Mouse (Mus musculus) neural tube, embryonic 12.5 days (tissue): ENCODE measurements at regions not wholly inside any gene's neighbourhood (a gene's known extent, or its start where the extent isn't known, plus 50 kb on each side); places are given as distances from the start of the nearest gene placed in this dataset.

ENCODE experiments used
- ATAC-seq: fragments of 200-750 bp; cut with Nextera tagmentation; 2 replicates; pipeline ENCODE4 v1.8.0; 2017; ENCODE audit warnings: low read depth, mild to moderate bottlenecking, moderate TSS enrichment, moderate library complexity; ENCODE audit not compliant: low FRiP score
- H3K27ac ChIP-seq: fragments of 300-500 bp; sonication (generic); 2 replicates; pipeline ENCODE4 v1.5.1; 2016
- H3K27me3 ChIP-seq: fragments of 300-500 bp; sonication (generic); replicated peaks from 2 replicates; pipeline ENCODE4 v1.6.1; 2016; ENCODE audit warnings: mild to moderate bottlenecking
- H3K36me3 ChIP-seq: fragments of 300-500 bp; sonication (generic); 2 replicates; pipeline ENCODE4 v1.6.1; 2016; ENCODE audit warnings: mild to moderate bottlenecking
- H3K4me1 ChIP-seq: fragments of 300-500 bp; sonication (generic); 2 replicates; pipeline ENCODE4 v1.6.1; 2016
- H3K4me2 ChIP-seq: fragments of 300-500 bp; sonication (generic); replicated peaks from 2 replicates; pipeline ENCODE4 v1.6.1; 2016; ENCODE audit warnings: mild to moderate bottlenecking
- H3K4me3 ChIP-seq: fragments of 300-500 bp; sonication (generic); 2 replicates; pipeline ENCODE4 v1.5.1; 2016
- H3K9ac ChIP-seq: fragments of 300-500 bp; sonication (generic); 2 replicates; pipeline ENCODE4 v1.6.1; 2016; ENCODE audit warnings: mild to moderate bottlenecking
- H3K9me3 ChIP-seq: fragments of 300-500 bp; sonication (generic); 2 replicates; pipeline ENCODE4 v1.6.1; 2016; ENCODE audit warnings: mild to moderate bottlenecking
- WGBS: fragments of 180-500 bp; shearing (Covaris S2); methylation state at CpG from one replicate; pipeline ENCODE4 v1.1.7; 2016; 5-methylcytosine and 5-hydroxymethylcytosine counted together

- Histone ChIP-seq H3K9me3 (no peaks in the 10 kb centered on the region), H3K27me3 (no peaks in the 10 kb centered on the region), H3K9ac (no peak overlapping the region), H3K27ac (no peak overlapping the region), H3K4me3 (no peak overlapping the region), H3K36me3 (no peaks in the 10 kb centered on the region), H3K4me1 (no peaks in the 10 kb centered on the region), H3K4me2 (no peak overlapping the region)
- peak; percentile 100 for ATAC-seq
- WGBS, result 92% methylated on average over 14 of the region's 14 CpGs
Observed at GRCm38 (mm10) chr4:80002738-80003635, 830.9 kb upstream of the Tyrp1 start.

GRCm38 (mm10) chr4:80003636-80004365, 830.1 kb upstream of the Tyrp1 start:
- peak; percentile 92 for ATAC-seq
- WGBS, result 88% methylated on average over 13 of the region's 13 CpGs
- H3K36me3 ChIP-seq, result no peaks in the 10 kb centered on the region

DNA sequence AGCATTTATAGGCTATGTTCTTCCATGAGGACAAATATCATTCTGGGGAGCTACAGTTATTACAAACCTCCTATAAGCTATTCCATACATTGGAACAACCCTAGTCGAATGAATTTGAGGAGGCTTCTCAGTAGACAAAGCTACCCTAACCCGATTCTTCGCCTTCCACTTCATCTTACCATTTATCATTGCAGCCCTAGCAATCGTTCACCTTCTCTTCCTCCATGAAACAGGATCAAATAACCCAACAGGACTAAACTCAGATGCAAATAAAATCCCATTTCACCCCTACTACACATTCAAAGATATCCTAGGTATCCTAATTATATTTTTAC, 829.6 kb upstream of the Tyrp1 start:
- no peak for ATAC-seq
- no peaks in the 10 kb centered on the region for H3K36me3 ChIP-seq
- no peaks in the 10 kb centered on the region for H3K27me3 ChIP-seq
- H3K27ac ChIP-seq, result no peak overlapping the region
- H3K4me2 ChIP-seq, result no peak overlapping the region
- H3K9ac ChIP-seq, result no peak overlapping the region
- H3K9me3 ChIP-seq, result no peaks in the 10 kb centered on the region
- no peaks in the 10 kb centered on the region for H3K4me1 ChIP-seq
- H3K4me3 ChIP-seq, result no peak overlapping the region
- 90% methylated on average over 4 of the region's 4 CpGs for WGBS

More at GRCm38 (mm10) chr4:80003636-80004365, 830.1 kb upstream of the Tyrp1 start:
- no peaks in the 10 kb centered on the region for H3K27me3 ChIP-seq
- no peaks in the 10 kb centered on the region for H3K4me1 ChIP-seq
- no peaks in the 10 kb centered on the region for H3K9me3 ChIP-seq
- H3K4me2 ChIP-seq, result no peak overlapping the region
- H3K4me3 ChIP-seq, result no peak overlapping the region
- no peak overlapping the region for H3K27ac ChIP-seq
- H3K9ac ChIP-seq, result no peak overlapping the region

- Histone ChIP-seq H3K9ac (no peak overlapping the region), H3K36me3 (no peaks in the 10 kb centered on the region), H3K27me3 (no peaks in the 10 kb centered on the region), H3K4me3 (no peak overlapping the region), H3K4me1 (no peaks in the 10 kb centered on the region), H3K4me2 (no peak overlapping the region), H3K9me3 (no peaks in the 10 kb centered on the region), H3K27ac (no peak overlapping the region)
- WGBS, result 93% methylated on average over 4 of the region's 4 CpGs
- ATAC-seq, result no peak
Observed at GRCm38 (mm10) chr4:80004788-80005187, 829.1 kb upstream of the Tyrp1 start.

GRCm38 (mm10) chr4:80027876-80028275, 806.0 kb upstream of the Tyrp1 start:
- Histone ChIP-seq H3K9me3 (no peaks in the 10 kb centered on the region), H3K4me2 (no peak overlapping the region), H3K4me3 (no peak overlapping the region), H3K4me1 (no peaks in the 10 kb centered on the region), H3K36me3 (no peaks in the 10 kb centered on the region), H3K27ac (no peak overlapping the region), H3K9ac (no peak overlapping the region), H3K27me3 (no peaks in the 10 kb centered on the region)
- no peak for ATAC-seq
- 78% methylated on average over 3 of the region's 3 CpGs for WGBS

- 76% methylated on average over 6 of the region's 6 CpGs for WGBS
- Histone ChIP-seq H3K27ac (no peak overlapping the region), H3K4me3 (no peak overlapping the region), H3K9me3 (no peaks in the 10 kb centered on the region), H3K36me3 (no peaks in the 10 kb centered on the region), H3K4me2 (no peak overlapping the region), H3K4me1 (no peaks in the 10 kb centered on the region), H3K9ac (no peak overlapping the region), H3K27me3 (no peaks in the 10 kb centered on the region)
- ATAC-seq, result no peak
Observed at GRCm38 (mm10) chr4:80047956-80048355, 786.0 kb upstream of the Tyrp1 start.
